Mouse (Mus musculus): ENCODE measurements around the gene Clec12a.
A peak's percentile ranks its signal among the peaks of the same experiment; 100 is the strongest.
"Not testable (repeated sequence)": the region's sequence is repeated elsewhere in the genome, so short reads cannot be mapped to it uniquely, and the experiment has no call there.

The Clec12a gene

DNA sequence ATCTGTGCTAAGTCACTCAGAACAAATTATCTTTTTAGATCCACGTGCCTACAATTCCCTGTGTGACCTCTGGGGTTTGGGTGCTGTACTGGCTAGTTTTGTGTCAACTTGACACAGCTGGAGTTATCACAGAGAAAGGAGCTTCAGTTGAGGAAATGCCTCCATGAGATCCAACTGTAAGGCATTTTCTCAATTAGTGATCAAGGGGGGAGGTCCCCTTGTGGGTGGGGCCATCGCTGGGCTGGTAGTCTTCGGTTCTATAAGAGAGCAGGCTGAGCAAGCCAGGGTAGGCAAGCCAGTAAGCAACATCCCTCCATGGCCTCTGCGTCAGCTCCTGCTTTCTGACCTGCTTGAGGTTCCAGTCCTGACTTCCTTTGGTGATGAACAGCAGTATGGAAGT is at the start of gene Clec12a:
TSS of gene Clec12a (plus strand) at position 301 of the 400 bp plus-strand sequence.
- not testable (repeated sequence) for DNase-seq

- DNase-seq, result no peak
These were observed 38.3 kb upstream of the Clec12a start for GRCm38 (mm10) chr6:129304180-129304579.

GRCm38 (mm10) chr6:129312499-129312898 is 30.0 kb upstream of the Clec12a start:
- no peak for DNase-seq

DNA sequence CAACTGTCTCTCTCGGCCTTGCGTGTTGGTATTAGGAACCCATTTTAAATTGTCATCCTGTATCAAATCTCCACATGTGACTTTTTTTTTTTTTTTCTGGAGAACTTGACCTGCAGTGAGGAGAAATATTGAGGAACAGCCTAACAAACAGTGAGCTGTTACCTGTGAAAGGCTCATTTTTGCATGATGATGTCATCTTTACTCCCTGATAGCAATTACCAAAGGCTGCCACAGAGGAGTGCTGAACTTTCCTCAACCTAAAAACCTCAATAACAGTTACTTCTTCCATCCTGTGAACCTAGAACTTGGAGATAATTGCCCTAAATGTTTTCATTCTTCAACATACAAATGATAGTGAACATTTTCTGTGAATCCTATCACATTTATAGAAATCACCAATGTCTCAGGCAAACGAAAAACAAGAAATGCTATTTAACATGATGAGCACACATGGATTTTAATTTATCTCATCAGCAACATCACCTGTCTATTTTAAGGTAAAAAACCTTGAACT is 27.8 kb upstream of the Clec12a start:
- DNase-seq, result no peak

DNA sequence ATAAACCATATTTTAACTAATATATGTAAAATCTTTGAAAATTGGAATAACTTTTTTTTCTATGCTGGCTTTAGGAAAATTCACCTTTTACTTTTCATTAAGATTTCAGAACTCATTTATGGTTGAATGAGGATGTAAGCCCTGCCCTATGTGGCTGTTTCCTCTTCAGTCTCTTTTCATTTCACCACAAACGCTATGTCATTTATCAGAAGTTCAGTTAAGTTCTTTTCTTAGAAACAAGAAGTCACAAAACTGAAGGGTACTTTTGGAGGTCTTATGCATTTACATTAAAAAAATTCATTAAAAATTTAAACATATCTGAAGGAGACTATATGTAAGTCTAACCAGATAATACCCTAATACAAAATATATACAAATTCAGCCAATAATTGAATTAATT is 26.8 kb upstream of the Clec12a start:
- DNase-seq, result no peak

DNA sequence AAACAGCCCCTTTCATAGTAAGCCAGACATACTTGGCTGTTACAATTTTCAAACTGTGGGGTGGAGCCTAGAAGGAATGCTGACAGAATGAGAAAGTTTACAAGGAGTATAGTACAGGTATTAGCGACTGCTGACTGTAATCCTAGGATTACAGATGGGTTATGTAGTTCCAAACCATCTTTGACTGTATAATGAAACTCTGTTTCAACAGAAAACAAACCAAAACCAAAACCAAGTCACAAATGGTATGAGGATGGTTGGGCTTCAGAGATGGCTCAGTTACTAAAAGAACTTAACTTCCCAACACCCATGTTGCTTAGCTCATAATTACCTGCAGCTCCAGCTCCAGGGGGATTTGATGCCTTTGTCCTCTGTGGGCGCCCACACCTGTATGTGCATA is 26.0 kb upstream of the Clec12a start:
- no peak for DNase-seq

DNA sequence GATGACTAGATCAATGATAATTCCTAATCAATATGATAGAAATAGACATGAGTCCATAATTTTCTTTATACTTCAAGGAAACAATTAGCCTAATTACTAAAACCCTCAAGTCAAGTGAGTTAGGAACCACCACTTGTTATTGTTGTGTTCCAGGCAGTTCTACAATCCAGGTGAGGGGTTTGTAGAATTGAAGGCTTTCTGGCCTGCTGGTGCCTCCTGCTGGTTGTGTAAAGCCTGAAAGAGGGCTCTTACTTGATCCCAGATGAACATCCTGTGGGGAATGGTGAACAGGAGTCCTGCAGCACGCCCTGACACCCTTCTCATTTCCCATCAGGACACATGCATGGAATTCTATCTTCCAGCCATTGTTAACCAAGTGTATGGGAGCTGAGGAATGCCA is 24.1 kb upstream of the Clec12a start:
- peak in 1 of 2 experiments; percentile 35 for DNase-seq

DNA sequence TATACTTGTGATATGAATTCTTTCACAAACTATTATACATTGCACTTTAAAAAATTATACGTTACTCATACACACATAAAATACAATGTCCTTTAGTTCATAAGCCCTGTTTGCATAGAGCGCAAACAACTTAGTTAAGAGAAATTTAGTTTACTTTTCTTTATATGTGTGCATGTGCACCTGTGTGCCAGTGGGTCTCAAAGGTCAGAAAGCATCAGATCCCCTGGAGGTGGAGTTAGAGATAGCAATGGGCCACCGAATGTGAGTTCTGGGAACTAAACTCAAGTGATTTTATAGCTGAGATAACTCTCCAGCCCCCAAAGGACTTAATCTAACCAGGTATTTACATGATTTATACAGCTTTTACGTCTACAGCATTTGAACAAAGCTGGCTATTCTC is 23.2 kb upstream of the Clec12a start:
- no peak for DNase-seq

- DNase-seq, result no peak
These were observed 16.5 kb upstream of the Clec12a start for GRCm38 (mm10) chr6:129326016-129326415.

GRCm38 (mm10) chr6:129326568-129327150 is 15.8 kb upstream of the Clec12a start:
- no peak for DNase-seq

GRCm38 (mm10) chr6:129331610-129332009 is 10.9 kb upstream of the Clec12a start, which contains the start of gene 4922502D21Rik:
Gene 4922502D21Rik (minus strand): TSS chr6:129331796.
- no peak for DNase-seq

DNA sequence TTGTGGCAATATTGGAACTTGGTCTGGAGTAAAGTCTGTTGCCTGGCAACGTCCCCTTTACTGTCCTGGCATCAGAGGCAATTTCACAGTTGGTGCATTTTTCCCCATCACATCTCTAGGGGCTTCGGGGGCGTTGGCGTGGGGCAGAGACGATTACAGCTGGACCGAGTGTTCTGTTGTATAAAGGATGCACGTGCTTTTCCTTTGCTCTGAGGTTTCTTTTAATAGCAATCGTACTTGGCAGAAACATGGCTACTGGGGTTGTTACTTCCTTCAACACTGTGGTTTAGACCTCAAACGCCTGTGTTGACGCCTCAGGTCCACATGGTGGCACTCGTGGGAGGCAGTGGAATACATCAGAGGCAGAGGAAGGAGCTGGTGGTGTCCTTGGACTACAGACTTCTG is 8.8 kb upstream of the Clec12a start:
- DNase-seq, result peak; percentile 57 to 66

DNA sequence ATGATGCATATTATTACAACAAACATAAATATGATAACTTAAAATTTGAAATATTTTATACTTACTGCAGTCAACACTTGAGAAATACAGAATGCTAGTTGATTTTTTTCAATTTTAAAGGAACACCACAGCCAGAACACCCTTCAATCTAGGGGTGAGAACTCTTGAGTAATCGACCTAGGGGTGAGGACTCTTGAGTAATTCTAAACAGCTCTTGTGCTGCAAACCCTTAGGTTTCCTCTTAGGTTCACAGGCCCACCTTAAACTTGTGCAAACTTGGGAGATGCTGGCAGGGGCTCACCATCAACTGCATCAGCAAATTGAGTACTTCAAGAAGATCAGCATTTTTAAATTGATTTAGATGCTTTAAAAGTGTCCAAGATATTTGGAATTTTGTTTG is 4.7 kb upstream of the Clec12a start:
- no peak for DNase-seq

- DNase-seq, result no peak
These were observed 1.9 kb downstream of the Clec12a start for GRCm38 (mm10) chr6:129344408-129344807.

DNA sequence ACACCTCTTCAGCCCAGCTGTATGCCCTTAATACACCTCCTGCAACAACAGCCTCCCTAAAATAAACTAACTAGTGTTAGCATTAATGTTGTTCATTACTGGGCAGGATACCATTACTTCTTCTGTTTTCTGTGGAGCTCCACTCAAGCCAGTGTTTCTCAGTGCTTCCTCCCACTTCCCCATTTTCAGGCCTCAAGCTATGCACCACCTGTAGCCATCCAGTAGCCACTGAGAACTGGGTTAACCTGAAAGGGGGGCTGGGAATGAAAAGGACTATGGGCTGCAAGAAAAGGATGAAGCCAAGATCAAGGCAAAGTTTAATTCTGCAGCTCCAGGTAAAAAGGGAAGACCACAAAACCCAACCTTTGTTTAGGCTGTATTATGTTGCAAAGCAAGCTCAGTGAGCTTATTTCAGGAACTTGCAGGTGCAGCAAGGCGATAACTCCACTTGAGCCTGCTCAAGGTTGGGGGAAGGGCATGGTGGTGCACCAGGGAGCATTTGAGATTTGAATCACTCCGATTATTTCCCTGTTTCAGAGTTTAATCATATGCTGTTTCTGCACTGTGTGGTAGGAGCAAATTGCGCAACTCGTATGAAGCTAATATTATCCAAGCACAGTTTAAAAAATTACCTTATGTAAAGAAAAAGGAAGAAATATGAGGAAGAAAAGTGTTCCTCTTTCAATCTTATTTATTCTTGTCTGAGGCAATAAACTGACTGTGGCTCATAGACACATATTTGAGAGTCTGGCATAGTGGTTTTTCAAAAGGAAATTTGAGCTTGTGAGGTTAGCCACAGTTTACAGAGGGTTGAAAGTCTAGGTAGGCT is 7.2 kb downstream of the Clec12a start:
- DNase-seq, result peak; percentile 11 to 39

- no peak for DNase-seq
These were observed 8.6 kb downstream of the Clec12a start for GRCm38 (mm10) chr6:129351091-129351490.

GRCm38 (mm10) chr6:129355774-129356173 is 13.3 kb downstream of the Clec12a start:
- DNase-seq, result no peak

DNA sequence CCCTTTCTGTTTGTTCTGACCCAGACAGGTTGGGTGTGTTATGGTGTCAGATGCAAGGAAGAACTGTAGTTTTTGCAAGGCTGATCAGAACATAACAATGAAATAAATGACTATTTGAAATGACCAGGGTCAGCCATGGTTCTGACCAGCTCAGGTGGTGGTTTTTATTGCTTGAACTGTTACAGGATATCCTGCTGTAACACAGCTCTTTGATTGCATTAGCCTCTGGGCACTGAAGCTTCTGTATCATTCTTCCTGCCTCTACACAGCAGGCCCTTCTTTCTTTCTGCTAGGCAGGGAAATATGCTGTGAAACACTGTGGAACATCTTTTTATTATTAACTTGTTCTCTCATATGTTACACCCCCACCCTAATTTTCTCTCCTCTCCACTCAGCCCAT is 13.9 kb downstream of the Clec12a start:
- DNase-seq, result no peak

- no peak for DNase-seq
These were observed 17.0 kb downstream of the Clec12a start for GRCm38 (mm10) chr6:129359515-129359914.

- no peak for DNase-seq
These were observed 21.5 kb downstream of the Clec12a start for GRCm38 (mm10) chr6:129363942-129364341.

- peak in 1 of 2 experiments; percentile 38 for DNase-seq
These were observed 23.5 kb downstream of the Clec12a start for GRCm38 (mm10) chr6:129365959-129366359.

DNA sequence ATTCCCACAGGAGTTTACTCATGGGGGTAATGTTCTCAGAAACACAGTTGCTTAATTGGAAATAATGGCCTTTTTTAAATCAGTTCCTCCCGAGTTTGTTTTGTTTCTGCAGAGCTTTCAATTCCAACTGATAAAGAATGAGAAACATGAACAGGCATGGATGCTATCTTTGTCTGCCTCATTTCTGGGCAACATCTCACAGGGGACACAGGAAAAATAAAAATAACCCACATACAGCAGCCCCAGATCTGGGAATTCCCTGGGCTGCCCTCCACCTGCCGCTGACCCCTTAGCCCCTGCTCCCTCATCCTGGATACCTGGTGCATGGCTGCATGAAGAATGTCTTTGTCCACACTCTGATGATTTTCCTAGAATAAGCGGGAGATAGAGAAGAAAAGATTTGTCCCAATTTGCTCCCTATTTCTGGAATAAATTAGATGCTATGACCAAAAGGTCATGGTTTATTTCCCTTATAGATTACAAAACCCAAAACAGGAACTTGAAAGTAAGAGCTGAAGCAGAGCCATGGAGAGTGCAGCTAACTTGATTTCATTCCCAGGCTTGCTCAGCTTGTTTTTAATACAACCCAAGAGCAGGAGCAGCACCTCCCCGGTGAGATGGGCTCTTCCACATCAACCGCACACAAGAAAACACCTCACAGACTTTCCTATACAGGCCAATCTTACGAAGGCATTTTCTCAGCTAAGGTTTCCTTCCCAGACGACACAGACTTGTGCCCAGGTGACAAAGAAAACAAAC is 27.1 kb downstream of the Clec12a start:
- DNase-seq, result no peak

DNA sequence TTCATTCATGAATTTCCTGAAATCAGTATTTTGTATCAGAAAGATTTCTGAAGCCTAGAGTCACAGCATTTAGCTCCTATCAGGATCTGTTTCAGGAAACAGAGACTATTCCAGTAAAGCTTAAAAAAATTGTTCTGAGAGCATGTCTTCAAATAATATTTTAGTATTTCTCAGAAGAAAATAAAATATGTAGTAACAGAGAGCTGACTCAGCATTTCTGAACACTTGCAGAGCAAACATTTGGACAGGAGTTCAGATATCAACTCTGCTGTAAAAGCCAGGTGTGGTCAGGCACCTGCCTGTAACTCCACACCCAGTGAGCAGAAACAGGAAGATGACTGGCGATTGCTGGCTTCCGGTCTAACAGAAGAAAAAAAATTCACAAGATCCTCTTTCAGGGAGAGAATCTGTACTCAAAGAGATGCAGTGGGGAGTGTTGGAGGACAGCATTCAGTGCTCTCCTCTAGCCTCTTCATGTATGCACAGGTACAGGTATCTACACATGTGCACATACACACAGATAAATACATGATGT is 32.5 kb downstream of the Clec12a start:
- DNase-seq, result no peak

Data from spleen, adult 18-20 months (tissue).